Mouse (Mus musculus) lung, adult 2 months (tissue): ENCODE measurements around the gene Anapc5.

Source experiments
- CTCF ChIP-seq: fragments of 200-500 bp; IDR thresholded peaks from 2 replicates; pipeline ENCODE4 v1.5.1; 2011; ENCODE audit warnings: mild to moderate bottlenecking, low read length, control low read depth; ENCODE audit not compliant: insufficient read depth
- POLR2A ChIP-seq: fragments of 200-500 bp; IDR thresholded peaks from 2 replicates; pipeline ENCODE4 v1.6.1; 2011; ENCODE audit warnings: low read depth, mild to moderate bottlenecking, control low read depth, low read length, borderline replicate concordance; ENCODE audit errors: extremely low read depth

DNA sequence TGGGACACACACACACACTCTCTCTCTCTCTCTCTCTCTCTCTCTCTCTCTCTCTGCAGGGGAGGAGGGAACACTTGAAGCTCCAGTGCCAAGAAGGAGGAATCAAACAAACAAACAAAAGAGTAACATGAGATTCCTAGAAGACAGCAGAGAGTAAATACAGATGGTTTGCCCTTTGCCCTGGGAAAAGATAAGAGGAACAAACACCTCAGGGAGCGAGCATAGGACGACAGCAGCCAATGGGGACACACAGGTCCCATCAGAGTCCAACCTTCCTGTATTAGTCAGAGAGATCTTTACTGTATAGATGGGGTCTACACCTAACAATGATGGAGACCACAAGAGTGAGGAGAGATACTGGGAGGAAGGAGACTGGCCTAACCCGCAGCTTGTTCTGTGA lies 23.3 kb downstream of the Anapc5 start:
- TF ChIP-seq CTCF (no peak), POLR2A (no peak)
